Mouse (Mus musculus): ENCODE data around the gene Zscan12. TPM values are rescaled to one million over a fixed set of nuclear protein-coding genes. Genes with fewer than 3 reads are reported as not detected.
A peak's percentile ranks its signal among the peaks of the same experiment; 100 is the strongest.

Gene Zscan12
- polyA plus RNA-seq, 2 experiments = 2.5 to 2.9 TPM

- H3K4me1 ChIP-seq (replicated peaks; ENCODE audit: control insufficient read depth in 2 of 2, insufficient read depth in 2 of 2, low read length in 1 of 2) = peaks cover 6 to 9% of the 10 kb centered on the region in 2 experiments; a peak in 3 of 4 replicates
- peak overlapping the region; percentile 63 for H3K27ac ChIP-seq
- 63% methylated on average over 3 of the region's 3 CpGs for WGBS (ENCODE audit: insufficient replicate concordance)
- peak overlapping the region; percentile 86 for H3K9ac ChIP-seq (replicated peaks)
- peak overlapping the region; percentile 88 for H3K4me2 ChIP-seq (ENCODE audit: low read depth)
- H3K27me3 ChIP-seq (ENCODE audit: control insufficient read depth, insufficient read depth, low read length) = no peaks in the 10 kb centered on the region
- peak overlapping the region; percentile 72 to 80; a peak in 3 of 4 replicates for H3K4me3 ChIP-seq (ENCODE audit: insufficient read depth in 1 of 2, low read depth in 2 of 2, low read length in 2 of 2)
- DNase-seq (ENCODE audit: low read depth in 3 of 3, low spot score in 3 of 3) = no peak
- ATAC-seq (ENCODE audit: insufficient read depth) = no peak
- H3K9me3 ChIP-seq (ENCODE audit: control insufficient read depth, low read length) = no peaks in the 10 kb centered on the region
- H3K36me3 ChIP-seq (replicated peaks; ENCODE audit: control insufficient read depth, insufficient read depth, low read depth) = peaks cover 10% of the 10 kb centered on the region
- no peak for TF ChIP-seq EP300 (IDR thresholded peaks at IDR 0.05; ENCODE audit: low read depth)
- no peak for TF ChIP-seq CTCF (IDR thresholded peaks at IDR 0.05; ENCODE audit: low read depth)
These were observed 38.5 kb downstream of the Zscan12 start for GRCm38 (mm10) chr13:21401166-21401565.

GRCm38 (mm10) chr13:21401636-21402286 lies 39.1 kb downstream of the Zscan12 start:
- Histone ChIP-seq H3K9ac (replicated peaks) (peak overlapping the region; percentile 86), H3K4me2 (ENCODE audit: low read depth) (peak overlapping the region; percentile 88), H3K9me3 (ENCODE audit: control insufficient read depth, low read length) (no peaks in the 10 kb centered on the region), H3K36me3 (replicated peaks; ENCODE audit: control insufficient read depth, insufficient read depth, low read depth) (peaks cover 8% of the 10 kb centered on the region), H3K27me3 (ENCODE audit: control insufficient read depth, insufficient read depth, low read length) (no peaks in the 10 kb centered on the region), H3K27ac (peak overlapping the region; percentile 63), H3K4me1 (replicated peaks; ENCODE audit: control insufficient read depth in 2 of 2, insufficient read depth in 2 of 2, low read length in 1 of 2) (peaks cover 6 to 9% of the 10 kb centered on the region in 2 experiments; a peak in 3 of 4 replicates), H3K4me3 (ENCODE audit: insufficient read depth in 1 of 2, low read depth in 2 of 2, low read length in 2 of 2) (peak overlapping the region; percentile 72 to 80)
- 7% methylated on average over 12 of the region's 12 CpGs for WGBS (ENCODE audit: insufficient replicate concordance)
- ATAC-seq (ENCODE audit: insufficient read depth) = peak; percentile 40; the same call in 1 of the 2 replicates
- TF ChIP-seq CTCF (IDR thresholded peaks at IDR 0.05; ENCODE audit: low read depth) (no peak), EP300 (IDR thresholded peaks at IDR 0.05; ENCODE audit: low read depth) (no peak)
- no peak for DNase-seq (ENCODE audit: low read depth in 3 of 3, low spot score in 3 of 3)

- peak within 1 kb of the TSS; percentile 72 to 80 for H3K4me3 ChIP-seq (ENCODE audit: insufficient read depth in 1 of 2, low read depth in 2 of 2, low read length in 2 of 2)
- no peak for TF ChIP-seq CTCF (IDR thresholded peaks at IDR 0.05; ENCODE audit: low read depth)
- peak; percentile 30 for TF ChIP-seq EP300 (IDR thresholded peaks at IDR 0.05; ENCODE audit: low read depth)
- peaks cover 8% of the 10 kb centered on the region for H3K36me3 ChIP-seq (replicated peaks; ENCODE audit: control insufficient read depth, insufficient read depth, low read depth)
- DNase-seq (ENCODE audit: low read depth in 3 of 3, low spot score in 3 of 3) (peak; percentile 70 to 76 (median 75)), ATAC-seq (ENCODE audit: insufficient read depth) (peak; percentile 92)
- peak within 1 kb of the TSS; percentile 86 for H3K9ac ChIP-seq (replicated peaks)
- H3K4me2 ChIP-seq (ENCODE audit: low read depth) = peak within 1 kb of the TSS; percentile 88
- under 1% methylated on average over 35 of the region's 35 CpGs for WGBS (ENCODE audit: insufficient replicate concordance)
- no peaks in the 10 kb centered on the region for H3K9me3 ChIP-seq (ENCODE audit: control insufficient read depth, low read length)
- no peaks in the 10 kb centered on the region for H3K27me3 ChIP-seq (ENCODE audit: control insufficient read depth, insufficient read depth, low read length)
- H3K27ac ChIP-seq = peak within 1 kb of the TSS; percentile 63
- peaks cover 6 to 9% of the 10 kb centered on the region in 2 experiments; a peak in 3 of 4 replicates for H3K4me1 ChIP-seq (replicated peaks; ENCODE audit: control insufficient read depth in 2 of 2, insufficient read depth in 2 of 2, low read length in 1 of 2)
These were observed 39.7 kb downstream of the Zscan12 start, which contains the start of gene Zkscan3 for GRCm38 (mm10) chr13:21402287-21402846. Zkscan3 (minus strand) TSS chr13:21402755.

DNA sequence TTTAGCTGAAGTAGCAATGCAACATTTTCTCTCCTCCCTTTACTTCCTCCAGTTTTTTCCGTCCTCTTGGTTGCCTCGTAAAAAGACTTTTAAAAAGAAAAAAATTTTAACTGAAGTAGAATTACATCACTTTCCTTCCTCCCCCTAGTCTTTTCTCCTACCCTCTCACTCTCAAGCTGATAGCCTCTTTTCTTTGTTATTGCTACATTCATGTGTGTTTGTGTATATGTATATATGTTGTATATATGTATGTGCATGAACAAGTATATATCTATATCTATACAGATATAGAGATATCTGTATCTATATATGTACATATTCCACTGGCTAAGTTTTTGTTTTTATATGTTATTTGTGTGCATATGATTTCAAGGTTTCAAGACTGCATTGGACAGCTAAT lies 40.2 kb downstream of the Zscan12 start:
- Histone ChIP-seq H3K9ac (replicated peaks) (peak overlapping the region; percentile 86), H3K9me3 (ENCODE audit: control insufficient read depth, low read length) (no peaks in the 10 kb centered on the region), H3K4me1 (replicated peaks; ENCODE audit: control insufficient read depth in 2 of 2, insufficient read depth in 2 of 2, low read length in 1 of 2) (peaks cover 9 to 12% of the 10 kb centered on the region in 2 experiments), H3K36me3 (replicated peaks; ENCODE audit: control insufficient read depth, insufficient read depth, low read depth) (peaks cover 8% of the 10 kb centered on the region), H3K4me3 (ENCODE audit: insufficient read depth in 1 of 2, low read depth in 2 of 2, low read length in 2 of 2) (peak overlapping the region; percentile 72 to 80; a peak in 3 of 4 replicates), H3K27me3 (ENCODE audit: control insufficient read depth, insufficient read depth, low read length) (no peaks in the 10 kb centered on the region), H3K27ac (no peak overlapping the region), H3K4me2 (ENCODE audit: low read depth) (peak overlapping the region; percentile 88)
- peak; percentile 34; the same call in 1 of the 2 replicates for ATAC-seq (ENCODE audit: insufficient read depth)
- TF ChIP-seq CTCF (IDR thresholded peaks at IDR 0.05; ENCODE audit: low read depth) (no peak), EP300 (IDR thresholded peaks at IDR 0.05; ENCODE audit: low read depth) (no peak)
- no peak for DNase-seq (ENCODE audit: low read depth in 3 of 3, low spot score in 3 of 3)
- 0% methylated on average over 2 of the region's 2 CpGs for WGBS (ENCODE audit: insufficient replicate concordance)

- Histone ChIP-seq H3K4me2 (ENCODE audit: low read depth) (no peak overlapping the region), H3K9me3 (ENCODE audit: control insufficient read depth, low read length) (no peaks in the 10 kb centered on the region), H3K27ac (no peak overlapping the region), H3K4me3 (ENCODE audit: insufficient read depth in 1 of 2, low read depth in 2 of 2, low read length in 2 of 2) (no peak overlapping the region), H3K27me3 (ENCODE audit: control insufficient read depth, insufficient read depth, low read length) (no peaks in the 10 kb centered on the region), H3K9ac (replicated peaks) (no peak overlapping the region), H3K36me3 (replicated peaks; ENCODE audit: control insufficient read depth, insufficient read depth, low read depth) (no peaks in the 10 kb centered on the region), H3K4me1 (replicated peaks; ENCODE audit: control insufficient read depth in 2 of 2, insufficient read depth in 2 of 2, low read length in 1 of 2) (peaks cover 8 to 14% of the 10 kb centered on the region in 2 experiments)
- ATAC-seq (ENCODE audit: insufficient read depth) = no peak
- no peak for DNase-seq (ENCODE audit: low read depth in 3 of 3, low spot score in 3 of 3)
- TF ChIP-seq EP300 (IDR thresholded peaks at IDR 0.05; ENCODE audit: low read depth) = no peak
- WGBS (ENCODE audit: insufficient replicate concordance) = 81% methylated on average over 11 of the region's 11 CpGs
These were observed 44.7 kb downstream of the Zscan12 start for GRCm38 (mm10) chr13:21407341-21407740.

Measured in liver, embryonic 14.5 days (tissue).